Mouse (Mus musculus) E14TG2a.4 (cell line): Measurements from ENCODE around the gene Lnx2.

Experiments
- H3K27me3 ChIP-seq: 2 replicates; pipeline ENCODE4 v1.6.1; 2014; ENCODE audit warnings: low read length, control low read depth; ENCODE audit not compliant: insufficient read depth
- H3K36me3 ChIP-seq: 2 replicates; pipeline ENCODE4 v1.6.1; 2014; ENCODE audit warnings: low read length, control low read depth; ENCODE audit not compliant: insufficient read depth
- H3K4me1 ChIP-seq: replicated peaks from 2 replicates; pipeline ENCODE4 v1.6.1; 2014; ENCODE audit warnings: low read depth, low read length, control low read depth
- H3K4me3 ChIP-seq: replicated peaks from 2 replicates; pipeline ENCODE4 v1.5.1; 2014; ENCODE audit warnings: mild to moderate bottlenecking, low read length
- H3K9me3 ChIP-seq: 2 replicates; pipeline ENCODE4 v1.6.1; 2014; ENCODE audit warnings: low read length, control low read depth
- CTCF ChIP-seq: conservative IDR thresholded peaks from 2 replicates; pipeline ENCODE4 v1.5.1; 2014; ENCODE audit warnings: low read length
- NANOG ChIP-seq: IDR thresholded peaks from 2 replicates; pipeline ENCODE4 v1.6.1; 2014; ENCODE audit warnings: borderline replicate concordance, low read length, mixed read lengths
- POU5F1 ChIP-seq: IDR thresholded peaks from 2 replicates; pipeline ENCODE4 v1.6.1; 2014; ENCODE audit warnings: low read length, borderline replicate concordance

Lnx2 gene

DNA sequence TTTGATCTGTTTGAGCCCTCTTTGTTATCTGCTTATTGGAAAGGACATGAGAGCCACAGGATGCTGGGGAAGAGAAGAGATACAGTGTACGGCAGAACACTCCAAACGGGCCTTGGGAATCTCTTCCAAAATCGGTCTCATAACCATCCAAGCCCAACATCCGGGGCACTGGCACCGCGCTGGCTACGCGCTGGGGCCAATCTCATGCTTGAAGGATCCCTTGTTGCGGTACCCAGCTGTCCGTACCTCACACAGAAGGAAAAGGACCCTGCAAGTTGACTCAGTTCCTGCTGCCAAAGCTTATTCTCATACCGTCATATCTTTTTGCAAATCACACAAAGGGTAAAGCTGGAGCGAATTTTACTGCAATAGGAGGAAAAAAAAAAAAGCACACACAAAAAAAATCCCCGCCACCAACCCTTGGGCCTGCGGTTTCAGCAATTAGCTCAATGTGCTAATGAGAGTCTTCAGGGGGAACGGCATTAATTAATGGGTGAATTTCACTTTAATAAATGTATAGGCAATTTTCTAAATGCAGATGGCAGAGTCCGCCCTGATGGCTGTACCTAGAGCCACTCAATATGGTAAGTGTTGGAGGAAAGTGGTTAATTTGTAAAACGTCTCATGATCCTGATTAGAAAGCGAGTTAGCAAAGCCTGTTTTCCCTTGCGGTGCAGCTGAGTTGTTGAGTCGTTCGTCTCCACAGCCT is 90.5 kb downstream of the Lnx2 start:
- peaks cover 42% of the 10 kb centered on the region for H3K4me1 ChIP-seq
- H3K36me3 ChIP-seq, result no peaks in the 10 kb centered on the region
- H3K4me3 ChIP-seq, result peak overlapping the region; percentile 46
- H3K9me3 ChIP-seq, result no peaks in the 10 kb centered on the region
- TF ChIP-seq POU5F1 (no peak), CTCF (no peak), NANOG (no peak)
- peaks cover 29% of the 10 kb centered on the region for H3K27me3 ChIP-seq

DNA sequence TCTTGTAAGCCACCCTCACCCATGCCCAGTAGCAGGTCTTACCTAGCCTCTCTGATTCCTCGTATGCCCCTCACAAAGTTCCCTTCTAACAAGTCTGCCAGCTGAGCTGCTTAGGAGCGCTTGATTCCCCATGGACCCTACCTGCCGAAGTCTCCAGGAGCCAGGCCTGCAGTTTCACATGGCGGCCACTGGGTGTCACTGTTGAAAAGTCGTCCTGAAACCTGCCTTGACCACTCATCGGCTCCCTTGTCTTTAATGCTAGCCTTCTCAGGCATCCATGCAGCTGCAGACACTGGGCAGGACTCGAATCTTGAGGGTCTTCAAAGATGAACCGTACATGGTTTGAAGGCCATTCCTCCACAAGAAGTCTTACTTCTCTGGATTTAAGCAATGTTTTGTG is 93.2 kb downstream of the Lnx2 start:
- TF ChIP-seq NANOG (no peak), CTCF (peak; percentile 96), POU5F1 (no peak)
- H3K9me3 ChIP-seq, result peaks cover 8% of the 10 kb centered on the region
- no peak overlapping the region for H3K4me3 ChIP-seq

DNA sequence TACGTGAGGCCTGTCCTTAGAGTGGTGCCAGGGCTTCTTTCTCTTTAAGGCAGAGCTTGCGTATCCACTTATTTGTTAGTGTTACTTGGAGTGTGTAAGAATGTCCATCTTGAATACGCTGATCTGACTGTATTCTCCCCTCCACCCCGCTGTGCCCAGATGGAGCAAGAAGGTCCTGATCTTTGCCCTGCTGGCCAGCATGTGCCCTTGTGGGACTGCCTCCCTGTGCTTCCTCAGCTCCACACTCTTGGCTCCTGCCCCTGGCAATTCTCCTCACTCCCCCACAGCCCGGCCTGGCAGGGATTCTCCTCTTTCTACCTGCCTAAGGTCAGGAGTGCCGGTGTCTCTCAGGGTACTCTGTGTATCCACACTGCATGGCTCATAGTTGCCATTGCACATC is 95.0 kb downstream of the Lnx2 start:
- peaks cover 25% of the 10 kb centered on the region for H3K27me3 ChIP-seq
- peak overlapping the region; percentile 37; the same call in 1 of the 2 replicates for H3K4me3 ChIP-seq
- TF ChIP-seq POU5F1 (no peak), CTCF (no peak), NANOG (no peak)
- H3K9me3 ChIP-seq, result peaks cover 8% of the 10 kb centered on the region
- H3K36me3 ChIP-seq, result no peaks in the 10 kb centered on the region
- H3K4me1 ChIP-seq, result peaks cover 41% of the 10 kb centered on the region

More for the DNA sequence above, 93.2 kb downstream of the Lnx2 start:
- H3K4me1 ChIP-seq, result peaks cover 45% of the 10 kb centered on the region
- no peaks in the 10 kb centered on the region for H3K36me3 ChIP-seq
- peaks cover 29% of the 10 kb centered on the region for H3K27me3 ChIP-seq

DNA sequence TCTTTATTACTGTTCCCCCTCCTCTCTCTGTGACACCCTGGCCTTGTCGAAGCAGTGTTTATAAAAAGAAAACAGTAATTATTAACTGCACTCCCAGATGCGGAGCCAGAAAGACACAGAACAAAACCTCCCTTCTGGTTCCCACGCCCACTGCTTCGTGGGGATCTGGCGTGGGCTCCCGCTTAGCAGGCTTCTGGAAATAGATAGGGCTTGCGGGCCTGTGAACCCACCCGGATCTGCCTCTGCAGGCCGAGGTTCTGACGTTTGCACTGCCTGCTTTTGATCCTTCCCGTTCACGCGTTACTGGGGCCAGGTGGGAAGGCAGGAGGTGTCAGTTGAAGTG is 101.6 kb downstream of the Lnx2 start:
- peaks cover 53% of the 10 kb centered on the region for H3K4me1 ChIP-seq
- H3K27me3 ChIP-seq, result 0 out of 2 replicates have a peak, but pooled peaks cover 10% of the 10 kb centered on the region
- H3K9me3 ChIP-seq, result no peaks in the 10 kb centered on the region
- H3K4me3 ChIP-seq, result peak overlapping the region; percentile 37; the same call in 1 of the 2 replicates
- TF ChIP-seq NANOG (no peak), CTCF (no peak), POU5F1 (no peak)
- no peaks in the 10 kb centered on the region for H3K36me3 ChIP-seq

DNA sequence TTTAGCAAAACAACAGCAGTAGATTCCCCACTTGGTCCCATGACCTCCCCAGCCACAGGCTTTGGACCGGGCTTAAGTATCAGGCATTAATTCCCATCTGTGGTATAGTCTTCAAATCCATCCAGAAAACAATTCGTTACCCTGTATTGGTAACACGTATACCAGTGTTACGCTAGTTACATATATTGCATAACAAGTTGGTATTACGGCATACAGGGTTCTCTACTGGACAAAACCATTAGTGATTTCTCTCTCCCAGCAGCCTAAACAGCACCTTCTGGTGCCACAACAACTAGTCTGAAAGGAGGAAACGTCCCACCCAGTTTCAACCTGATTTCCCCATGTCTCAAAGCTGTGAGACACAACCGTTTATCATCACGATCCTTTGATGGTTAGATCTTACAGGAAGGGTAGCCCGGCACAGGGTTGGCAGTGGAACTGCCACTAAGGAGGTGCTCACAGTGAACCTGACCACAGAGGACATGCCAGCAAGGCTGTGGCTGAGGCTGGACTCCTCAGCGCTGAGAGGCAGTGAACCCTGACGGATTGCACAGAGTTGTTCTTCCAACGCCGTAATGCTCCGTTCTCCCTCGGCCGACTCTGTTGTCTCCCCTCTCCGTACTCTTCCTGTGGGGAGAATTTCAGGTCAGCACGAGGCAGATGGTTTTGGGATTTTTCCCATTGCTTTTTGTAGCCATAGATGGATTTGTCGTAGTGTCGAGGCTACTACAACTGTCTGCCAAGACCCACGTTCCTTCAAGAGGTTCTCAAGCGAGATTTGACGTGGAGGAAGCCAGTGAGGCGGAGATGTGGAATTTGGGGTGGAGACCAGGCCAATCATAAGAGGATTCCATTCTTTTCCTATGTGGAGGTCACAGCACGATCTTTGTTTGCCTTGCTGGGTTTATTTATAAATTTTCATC is 102.3 kb downstream of the Lnx2 start:
- H3K9me3 ChIP-seq, result no peaks in the 10 kb centered on the region
- no peak for TF ChIP-seq CTCF
- TF ChIP-seq NANOG, result no peak
- TF ChIP-seq POU5F1, result no peak
- H3K36me3 ChIP-seq, result no peaks in the 10 kb centered on the region
- H3K4me1 ChIP-seq, result peaks cover 60% of the 10 kb centered on the region
- H3K27me3 ChIP-seq, result 0 out of 2 replicates have a peak, but pooled peaks cover 10% of the 10 kb centered on the region
- no peak overlapping the region for H3K4me3 ChIP-seq

DNA sequence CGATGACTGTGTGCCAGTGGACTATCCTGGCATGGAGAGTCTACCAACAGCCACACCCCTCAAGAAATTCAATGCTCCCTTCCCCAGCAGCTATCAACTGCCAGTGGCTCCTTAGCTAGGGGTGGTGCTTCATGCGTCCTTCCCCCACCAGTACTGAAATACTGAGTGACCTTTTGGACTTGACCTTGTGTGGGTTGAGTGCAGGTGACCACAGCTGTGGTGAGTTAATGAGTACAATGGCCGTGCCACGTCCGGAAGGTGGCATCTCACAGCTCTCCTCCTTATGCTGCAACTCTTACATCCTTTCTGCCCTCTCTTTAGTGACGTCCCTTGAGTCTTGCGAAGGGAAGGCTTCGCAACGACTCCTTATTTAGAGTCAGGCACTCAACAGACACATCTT is 103.0 kb downstream of the Lnx2 start:
- no peaks in the 10 kb centered on the region for H3K36me3 ChIP-seq

DNA sequence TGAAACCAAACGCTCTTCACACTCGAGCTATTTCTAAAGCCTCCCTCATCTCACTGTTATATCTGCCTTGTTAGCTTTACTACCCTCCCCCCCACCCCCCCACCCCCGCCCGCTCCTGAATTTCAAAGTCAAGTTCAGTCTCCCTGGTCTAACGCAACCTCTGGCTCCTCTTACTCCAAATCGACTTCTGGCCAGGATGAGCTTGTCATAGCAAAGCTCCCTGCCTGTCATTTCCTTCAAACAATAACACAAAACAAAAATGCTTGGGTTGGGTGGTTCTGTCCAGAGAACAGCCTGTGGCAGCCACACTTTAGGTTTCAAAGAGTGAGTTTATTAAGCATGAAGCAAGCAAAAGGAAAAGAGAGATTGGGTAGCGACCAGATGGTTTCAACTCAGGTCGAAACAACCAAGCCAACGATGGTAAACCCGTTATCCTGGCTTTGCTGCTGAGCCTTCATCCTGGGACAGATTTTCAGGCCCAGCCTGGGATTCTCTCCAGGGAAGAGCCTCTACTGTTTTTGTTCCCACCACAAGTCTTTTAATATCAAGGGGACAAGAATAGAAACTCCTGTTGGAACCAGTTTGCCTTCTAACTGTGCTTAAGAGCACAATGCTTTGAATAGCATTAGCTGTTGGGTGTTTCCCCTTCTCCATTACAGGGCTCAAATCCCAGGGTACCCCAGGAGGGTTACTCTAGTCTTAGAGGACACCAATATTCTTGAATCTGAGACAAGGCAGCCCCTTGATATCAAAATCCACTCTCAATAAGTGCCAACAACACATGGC is 104.4 kb downstream of the Lnx2 start:
- peaks cover 70% of the 10 kb centered on the region for H3K4me1 ChIP-seq
- TF ChIP-seq CTCF, result no peak
- no peak for TF ChIP-seq POU5F1
- TF ChIP-seq NANOG, result peak; percentile 24; the same call in 1 of the 2 replicates
- H3K27me3 ChIP-seq, result 0 out of 2 replicates have a peak, but pooled peaks cover 10% of the 10 kb centered on the region
- H3K9me3 ChIP-seq, result no peaks in the 10 kb centered on the region
- no peak overlapping the region for H3K4me3 ChIP-seq
- H3K36me3 ChIP-seq, result no peaks in the 10 kb centered on the region

More for the DNA sequence above, 103.0 kb downstream of the Lnx2 start:
- Histone ChIP-seq H3K27me3 (0 out of 2 replicates have a peak, but pooled peaks cover 10% of the 10 kb centered on the region), H3K4me1 (peaks cover 67% of the 10 kb centered on the region), H3K9me3 (no peaks in the 10 kb centered on the region), H3K4me3 (no peak overlapping the region)
- TF ChIP-seq POU5F1 (no peak), NANOG (no peak)
